Mouse (Mus musculus): ENCODE measurements at regions not wholly inside any gene's neighbourhood (a gene's known extent, or its start where the extent isn't known, plus 50 kb on each side); places are given as distances from the start of the nearest gene placed in this dataset.
A peak's percentile ranks its signal among the peaks of the same experiment; 100 is the strongest.

GRCm38 (mm10) chr4:150757291-150757741 is 96.4 kb upstream of the Errfi1 start:
- peak; percentile 36 for TF ChIP-seq CTCF (IDR thresholded peaks at IDR 0.05)
- peak overlapping the region; percentile 33 for H3K27ac ChIP-seq
- H3K4me3 ChIP-seq: no peak overlapping the region
- intact Hi-C loops (cut with DNase I): no loop called here
- DNase-seq: no peak

GRCm38 (mm10) chr4:150755446-150755845 is 98.3 kb upstream of the Errfi1 start:
- no peak overlapping the region for H3K4me3 ChIP-seq
- TF ChIP-seq CTCF (IDR thresholded peaks at IDR 0.05): no peak
- DNase-seq: peak; percentile 53
- peak overlapping the region; percentile 48 for H3K27ac ChIP-seq
- intact Hi-C loops (cut with DNase I): no loop called here

- intact Hi-C loops (cut with DNase I): no loop called here
- H3K4me3 ChIP-seq: no peak overlapping the region
- no peak for TF ChIP-seq CTCF (IDR thresholded peaks at IDR 0.05)
- H3K27ac ChIP-seq: peak overlapping the region; percentile 46; the same call in 1 of the 2 replicates
- DNase-seq: no peak
These were observed 100.2 kb upstream of the Slc45a1 start for GRCm38 (mm10) chr4:150752151-150752550.

GRCm38 (mm10) chr4:150750445-150751213 is 98.7 kb upstream of the Slc45a1 start:
- intact Hi-C loops (cut with DNase I): no loop called here
- Histone ChIP-seq H3K4me3 (no peak overlapping the region), H3K27ac (no peak overlapping the region; the same call in 1 of the 2 replicates)
- no peak for TF ChIP-seq CTCF (IDR thresholded peaks at IDR 0.05)
- no peak for DNase-seq

GRCm38 (mm10) chr4:150749066-150749465 is 97.1 kb upstream of the Slc45a1 start:
- TF ChIP-seq CTCF (IDR thresholded peaks at IDR 0.05): no peak
- Histone ChIP-seq H3K4me3 (no peak overlapping the region), H3K27ac (no peak overlapping the region)
- intact Hi-C loops (cut with DNase I): no loop called here
- DNase-seq: no peak

GRCm38 (mm10) chr4:150748099-150749000 is 96.4 kb upstream of the Slc45a1 start:
- TF ChIP-seq CTCF (IDR thresholded peaks at IDR 0.05): no peak
- DNase-seq: no peak
- intact Hi-C loops (cut with DNase I): no loop called here
- no peak overlapping the region; the same call in 1 of the 2 replicates for H3K27ac ChIP-seq
- H3K4me3 ChIP-seq: no peak overlapping the region

GRCm38 (mm10) chr4:150746430-150746923 is 94.5 kb upstream of the Slc45a1 start:
- H3K4me3 ChIP-seq: no peak overlapping the region
- DNase-seq: no peak
- intact Hi-C loops (cut with DNase I): no loop called here
- H3K27ac ChIP-seq: peak overlapping the region; percentile 20
- TF ChIP-seq CTCF (IDR thresholded peaks at IDR 0.05): no peak

- DNase-seq: no peak
- intact Hi-C loops (cut with DNase I): no loop called here
- TF ChIP-seq CTCF (IDR thresholded peaks at IDR 0.05): no peak
These were observed 93.8 kb upstream of the Slc45a1 start for GRCm38 (mm10) chr4:150745529-150746429.

GRCm38 (mm10) chr4:150743508-150743907 is 91.5 kb upstream of the Slc45a1 start:
- DNase-seq: no peak
- H3K27ac ChIP-seq: no peak overlapping the region
- TF ChIP-seq CTCF (IDR thresholded peaks at IDR 0.05): no peak
- intact Hi-C loops (cut with DNase I): no loop called here
- H3K4me3 ChIP-seq: no peak overlapping the region

More at GRCm38 (mm10) chr4:150745529-150746429, 93.8 kb upstream of the Slc45a1 start:
- no peak overlapping the region for H3K4me3 ChIP-seq
- peak overlapping the region; percentile 51 for H3K27ac ChIP-seq

- no peak for DNase-seq
- intact Hi-C loops (cut with DNase I): no loop called here
- Histone ChIP-seq H3K4me3 (no peak overlapping the region), H3K27ac (no peak overlapping the region)
- no peak for TF ChIP-seq CTCF (IDR thresholded peaks at IDR 0.05)
These were observed 91.1 kb upstream of the Slc45a1 start for GRCm38 (mm10) chr4:150743103-150743502.

GRCm38 (mm10) chr4:150741810-150742209 is 89.8 kb upstream of the Slc45a1 start:
- TF ChIP-seq CTCF (IDR thresholded peaks at IDR 0.05): no peak
- no peak for DNase-seq
- intact Hi-C loops (cut with DNase I): no loop called here
- no peak overlapping the region for H3K4me3 ChIP-seq
- H3K27ac ChIP-seq: no peak overlapping the region

GRCm38 (mm10) chr4:150740167-150740566 is 88.2 kb upstream of the Slc45a1 start:
- no peak for DNase-seq
- H3K4me3 ChIP-seq: no peak overlapping the region
- intact Hi-C loops (cut with DNase I): no loop called here
- H3K27ac ChIP-seq: no peak overlapping the region
- TF ChIP-seq CTCF (IDR thresholded peaks at IDR 0.05): no peak

All from gastrocnemius, adult 2 months (tissue).